15 mouse cellular contexts compared by ENCODE assay signal in genomic region chr15:81990549-81990948, GRCm38 (mm10). TPM values are rescaled to one million over a fixed set of nuclear protein-coding genes. Genes with fewer than 3 reads are reported as not detected.
DNase-seq lines count a peak whose midpoint lies in the region; ATAC-seq lines count a peak whose summit lies in the region.
"Had no signal": no experiment of that assay in that cellular context is flagged by ENCODE, and none has a peak within 500 bp of the region (broad histone marks: within the 10 kb centered on the region; RNA-seq: fewer than 3 reads in every experiment).

No protein-coding gene starts in this region.

- H3K4me3 ChIP-seq in brown adipose tissue, adult 24 weeks (ENCODE audit: insufficient read depth, low read depth, low read length) = peak overlapping the region; percentile 2
- no peak overlapping the region for H3K4me3 ChIP-seq in heart, embryonic 13.5 days
- no peak overlapping the region for H3K4me3 ChIP-seq in midbrain, embryonic 10.5 days
- H3K4me3 ChIP-seq in kidney, embryonic 16.5 days (ENCODE audit: low read length) = no peak overlapping the region

- H3K9me3 ChIP-seq in heart, embryonic 13.5 days = no peaks in the 10 kb centered on the region
- no peaks in the 10 kb centered on the region for H3K9me3 ChIP-seq in midbrain, embryonic 10.5 days (replicated peaks)
- no peaks in the 10 kb centered on the region for H3K9me3 ChIP-seq in kidney, embryonic 16.5 days (ENCODE audit: low read length)

- H3K27me3 ChIP-seq in heart, embryonic 13.5 days (replicated peaks) = no peaks in the 10 kb centered on the region
- H3K27me3 ChIP-seq in midbrain, embryonic 10.5 days (ENCODE audit: low read depth, poor library complexity, severe bottlenecking) = no peaks in the 10 kb centered on the region
- no peaks in the 10 kb centered on the region for H3K27me3 ChIP-seq in kidney, embryonic 16.5 days (ENCODE audit: insufficient read depth, low read length)

- no peak for ATAC-seq in heart, embryonic 13.5 days (ENCODE audit: extremely low read depth, insufficient number of reproducible peaks, low FRiP score, low TSS enrichment)
- ATAC-seq in megakaryocyte-erythroid progenitor cell, adult 5-6 weeks (replicated peaks; ENCODE audit: low FRiP score, low TSS enrichment, poor library complexity, severe bottlenecking) = peak; percentile 90
- ATAC-seq in kidney, embryonic 16.5 days (ENCODE audit: low FRiP score, low TSS enrichment) = no peak

- no peak overlapping the region for H3K4me2 ChIP-seq in heart, embryonic 13.5 days
- no peak overlapping the region for H3K4me2 ChIP-seq in kidney, embryonic 16.5 days (replicated peaks; ENCODE audit: low read depth, low read length)

- DNase-seq in adrenal gland, adult 2 months = peak; percentile 49
- DNase-seq in adrenal gland, adult 8-10 months = no peak
- no peak for DNase-seq in midbrain, embryonic 10.5 days (ENCODE audit: low spot score)
- DNase-seq in thymus, postnatal 36 days = no peak
- DNase-seq: cerebellum, adult 11 months; layer of hippocampus, postnatal 36 days; lung, postnatal 14 days; right cerebral cortex, adult 18-20 months had no signal

- H3K4me1 ChIP-seq in brown adipose tissue, adult 24 weeks (ENCODE audit: control insufficient read depth, insufficient read depth, insufficient read length, low read length) = peaks cover 8% of the 10 kb centered on the region
- H3K4me1 ChIP-seq in heart, embryonic 13.5 days = peaks cover 28% of the 10 kb centered on the region
- H3K4me1 ChIP-seq in midbrain, embryonic 10.5 days = peaks cover 9% of the 10 kb centered on the region
- H3K4me1 ChIP-seq in kidney, embryonic 16.5 days (ENCODE audit: insufficient read depth, low read length) = no peaks in the 10 kb centered on the region

- 17% methylated on average over 7 of the region's 7 CpGs for WGBS in heart, embryonic 13.5 days
- WGBS in midbrain, embryonic 10.5 days = 48% methylated on average over 7 of the region's 7 CpGs
- WGBS in kidney, embryonic 16.5 days = 43% methylated on average over 7 of the region's 7 CpGs

- peak overlapping the region; percentile 71 for H3K27ac ChIP-seq in brown adipose tissue, adult 24 weeks (replicated peaks; ENCODE audit: low read depth, low read length)
- H3K27ac ChIP-seq in heart, embryonic 13.5 days (replicated peaks) = no peak overlapping the region
- H3K27ac ChIP-seq in midbrain, embryonic 10.5 days (replicated peaks) = no peak overlapping the region
- H3K27ac ChIP-seq in kidney, embryonic 16.5 days (ENCODE audit: low read length) = no peak overlapping the region

- H3K9ac ChIP-seq in heart, embryonic 13.5 days = peak overlapping the region; percentile 67; the same call in 1 of the 2 replicates
- no peak overlapping the region for H3K9ac ChIP-seq in kidney, embryonic 16.5 days (replicated peaks; ENCODE audit: low read length)

- peaks cover 29% of the 10 kb centered on the region for H3K36me3 ChIP-seq in heart, embryonic 13.5 days
- H3K36me3 ChIP-seq in midbrain, embryonic 10.5 days = peaks cover 31% of the 10 kb centered on the region
- H3K36me3 ChIP-seq in kidney, embryonic 16.5 days (ENCODE audit: insufficient read depth, low read length) = peaks cover 9% of the 10 kb centered on the region; the same call in 1 of the 2 replicates

RNA-seq across cellular contexts. Expression of gene Xrcc6, which starts 2.9 kb away (rescaled TPM):
- total RNA-seq in adrenal gland, adult 2 months (2021) = 10 to 100 TPM; 73.2 to 87.0 TPM
- 23.8 and 27.6 TPM in 2 replicates for polyA plus RNA-seq in adrenal gland, adult 2 months (2012; rRNA removed)
- 10 to 100 TPM; 64.2 to 93.2 (median 75.4) TPM for total RNA-seq in adrenal gland, adult 8-10 months (2022)
- 119 and 145 TPM in 2 replicates for polyA plus RNA-seq in brown adipose tissue, adult 24 weeks (2012; ENCODE audit: insufficient read depth, insufficient read length, missing spikeins)
- 71.3 and 72.9 TPM in 2 replicates for polyA plus RNA-seq in heart, embryonic 13.5 days (2015; fragmentation: Nextera tagmentation; extraction: Ambion mirVana)
- total RNA-seq in megakaryocyte-erythroid progenitor cell, adult 5-6 weeks (2014; fragmentation: Nextera tagmentation) = 120 and 143 TPM in 2 replicates
- 379 and 524 TPM in 2 replicates for total RNA-seq in megakaryocyte-erythroid progenitor cell, adult 5-6 weeks (2017)
- 68.6 and 75.1 TPM in 2 replicates for polyA plus RNA-seq in midbrain, embryonic 10.5 days (2016; fragmentation: Nextera tagmentation; extraction: Ambion mirVana)
- 89.2 and 89.4 TPM in 2 replicates for polyA plus RNA-seq in kidney, embryonic 16.5 days (2015; fragmentation: Nextera tagmentation; extraction: Ambion mirVana)

RNA-seq across cellular contexts. Expression of gene 1700029P11Rik, which starts 10.2 kb away (rescaled TPM):
- total RNA-seq in adrenal gland, adult 2 months (2021) = not detected
- polyA plus RNA-seq in adrenal gland, adult 2 months (2012; rRNA removed) = not detected in 2 replicates
- total RNA-seq in adrenal gland, adult 8-10 months (2022) = not detected
- polyA plus RNA-seq in brown adipose tissue, adult 24 weeks (2012; ENCODE audit: insufficient read depth, insufficient read length, missing spikeins) = not detected in 2 replicates
- polyA plus RNA-seq in heart, embryonic 13.5 days (2015; fragmentation: Nextera tagmentation; extraction: Ambion mirVana) = not detected in 2 replicates
- not detected in 2 replicates for total RNA-seq in megakaryocyte-erythroid progenitor cell, adult 5-6 weeks (2014; fragmentation: Nextera tagmentation)
- not detected in 2 replicates for total RNA-seq in megakaryocyte-erythroid progenitor cell, adult 5-6 weeks (2017)
- polyA plus RNA-seq in midbrain, embryonic 10.5 days (2016; fragmentation: Nextera tagmentation; extraction: Ambion mirVana) = not detected in 2 replicates
- not detected in 2 replicates for polyA plus RNA-seq in kidney, embryonic 16.5 days (2015; fragmentation: Nextera tagmentation; extraction: Ambion mirVana)
- total RNA-seq: layer of hippocampus, postnatal 36 days had no signal
- polyA plus RNA-seq: heart, embryonic 14.5 days; intestine, embryonic 14.5 days; urinary bladder, adult 2 months had no signal

RNA-seq across cellular contexts. Expression of gene Pmm1, which starts 29.8 kb away (rescaled TPM):
- total RNA-seq in adrenal gland, adult 2 months (2021) = 10 to 100 TPM; 70.6 to 74.8 TPM
- polyA plus RNA-seq in adrenal gland, adult 2 months (2012; rRNA removed) = 114 and 118 TPM in 2 replicates
- 100 to 1,000 TPM in 2 of 4 experiments, 10 to 100 TPM in 2; 71.1 to 132 (median 86.3) TPM for total RNA-seq in adrenal gland, adult 8-10 months (2022)
- 86.8 and 130 TPM in 2 replicates for polyA plus RNA-seq in brown adipose tissue, adult 24 weeks (2012; ENCODE audit: insufficient read depth, insufficient read length, missing spikeins)
- polyA plus RNA-seq in heart, embryonic 13.5 days (2015; fragmentation: Nextera tagmentation; extraction: Ambion mirVana) = 17.9 and 20.2 TPM in 2 replicates
- 62.0 and 90.7 TPM in 2 replicates for total RNA-seq in megakaryocyte-erythroid progenitor cell, adult 5-6 weeks (2014; fragmentation: Nextera tagmentation)
- 30.5 and 33.1 TPM in 2 replicates for total RNA-seq in megakaryocyte-erythroid progenitor cell, adult 5-6 weeks (2017)
- polyA plus RNA-seq in midbrain, embryonic 10.5 days (2016; fragmentation: Nextera tagmentation; extraction: Ambion mirVana) = 31.9 and 34.9 TPM in 2 replicates
- polyA plus RNA-seq in kidney, embryonic 16.5 days (2015; fragmentation: Nextera tagmentation; extraction: Ambion mirVana) = 33.6 and 37.3 TPM in 2 replicates

RNA-seq across cellular contexts. Expression of gene Desi1, which starts 43.1 kb away (rescaled TPM):
- total RNA-seq in adrenal gland, adult 2 months (2021) = 100 to 1,000 TPM in 1 of 2 experiments, 10 to 100 TPM in 1; 56.0 to 149 TPM
- polyA plus RNA-seq in adrenal gland, adult 2 months (2012; rRNA removed) = 100.0 and 101 TPM in 2 replicates
- 100 to 1,000 TPM in 2 of 4 experiments, 10 to 100 TPM in 2; 50.8 to 137 (median 93.4) TPM for total RNA-seq in adrenal gland, adult 8-10 months (2022)
- 5.1 and 9.2 TPM in 2 replicates for polyA plus RNA-seq in brown adipose tissue, adult 24 weeks (2012; ENCODE audit: insufficient read depth, insufficient read length, missing spikeins)
- polyA plus RNA-seq in heart, embryonic 13.5 days (2015; fragmentation: Nextera tagmentation; extraction: Ambion mirVana) = 19.1 and 20.0 TPM in 2 replicates
- 48.8 and 51.6 TPM in 2 replicates for total RNA-seq in megakaryocyte-erythroid progenitor cell, adult 5-6 weeks (2014; fragmentation: Nextera tagmentation)
- 8.0 and 22.3 TPM in 2 replicates for total RNA-seq in megakaryocyte-erythroid progenitor cell, adult 5-6 weeks (2017)
- 34.3 and 37.7 TPM in 2 replicates for polyA plus RNA-seq in midbrain, embryonic 10.5 days (2016; fragmentation: Nextera tagmentation; extraction: Ambion mirVana)
- polyA plus RNA-seq in kidney, embryonic 16.5 days (2015; fragmentation: Nextera tagmentation; extraction: Ambion mirVana) = 28.4 and 28.9 TPM in 2 replicates

RNA-seq across cellular contexts. Expression of gene Csdc2, which starts 54.0 kb away (rescaled TPM):
- total RNA-seq in adrenal gland, adult 2 months (2021) = 10 to 100 TPM; 10.1 to 19.5 TPM
- polyA plus RNA-seq in adrenal gland, adult 2 months (2012; rRNA removed) = 33.6 and 50.1 TPM in 2 replicates
- 10 to 100 TPM in 2 of 4 experiments, 1 to 10 TPM in 2; 8.6 to 33.7 (median 19.6) TPM for total RNA-seq in adrenal gland, adult 8-10 months (2022)
- polyA plus RNA-seq in brown adipose tissue, adult 24 weeks (2012; ENCODE audit: insufficient read depth, insufficient read length, missing spikeins) = not detected in 2 replicates
- 5.9 and 7.0 TPM in 2 replicates for polyA plus RNA-seq in heart, embryonic 13.5 days (2015; fragmentation: Nextera tagmentation; extraction: Ambion mirVana)
- total RNA-seq in megakaryocyte-erythroid progenitor cell, adult 5-6 weeks (2014; fragmentation: Nextera tagmentation) = not detected in 2 replicates
- total RNA-seq in megakaryocyte-erythroid progenitor cell, adult 5-6 weeks (2017) = not detected in 2 replicates
- polyA plus RNA-seq in midbrain, embryonic 10.5 days (2016; fragmentation: Nextera tagmentation; extraction: Ambion mirVana) = 13.8 and 20.6 TPM in 2 replicates
- polyA plus RNA-seq in kidney, embryonic 16.5 days (2015; fragmentation: Nextera tagmentation; extraction: Ambion mirVana) = 35.2 and 38.1 TPM in 2 replicates
